Comparison of ENCODE assay signal across 8 mouse cellular contexts in the genomic region with DNA sequence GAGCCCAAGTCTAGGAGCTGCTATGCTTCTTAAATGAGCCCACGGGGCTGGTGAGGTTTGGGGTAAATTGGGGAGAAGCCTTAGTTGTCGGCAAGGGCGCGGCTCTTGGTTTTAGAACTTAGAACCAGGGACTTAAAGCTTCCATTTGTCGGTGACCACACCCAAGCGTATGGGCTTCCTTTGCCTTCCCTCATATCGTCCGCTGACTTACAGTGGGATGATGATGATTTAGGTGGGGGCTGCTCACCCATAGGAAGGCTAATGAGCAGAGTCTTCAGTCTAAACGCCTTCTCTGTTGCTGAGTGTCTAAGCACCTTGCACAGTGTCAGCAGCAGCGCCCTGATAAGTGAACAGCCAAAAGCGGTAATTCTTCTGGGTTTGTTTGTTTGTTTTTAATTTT. TPM values are rescaled to one million over a fixed set of nuclear protein-coding genes. Genes with fewer than 3 reads are reported as not detected.
DNase-seq lines count a peak whose midpoint lies in the region; ATAC-seq and TF ChIP-seq lines count a peak whose summit lies in the region.

No protein-coding gene starts in this region.

- DNase-seq in gastrocnemius, adult 2 months = no peak
- no peak for DNase-seq in gastrocnemius, postnatal 25 days
- no peak for DNase-seq in forebrain, postnatal 0 days
- DNase-seq in liver, embryonic 14.5 days (ENCODE audit: low read depth in 3 of 3, low spot score in 3 of 3) = no peak
- DNase-seq in right cerebral cortex, postnatal 4 days = no peak
- DNase-seq in kidney, adult 18-20 months = no peak
- DNase-seq in adrenal gland, postnatal 36 days = no peak

- TF ChIP-seq EP300 in liver, embryonic 14.5 days (IDR thresholded peaks at IDR 0.05; ENCODE audit: low read depth) = no peak

- WGBS in forebrain, postnatal 0 days = 10% methylated on average over 11 of the region's 11 CpGs
- whole genome bisulfite sequencing in liver, embryonic 14.5 days (ENCODE audit: insufficient replicate concordance) = 18% methylated on average over 11 of the region's 11 CpGs

- no peaks in the 10 kb centered on the region for H3K9me3 ChIP-seq in E14TG2a.4 (ENCODE audit: low read length)
- H3K9me3 ChIP-seq in forebrain, postnatal 0 days (ENCODE audit: low read length) = no peaks in the 10 kb centered on the region
- H3K9me3 ChIP-seq in liver, embryonic 14.5 days (ENCODE audit: control insufficient read depth, low read length) = no peaks in the 10 kb centered on the region

- H3K27ac ChIP-seq in gastrocnemius, adult 2 months = no peak overlapping the region
- peak overlapping the region; percentile 97 for H3K27ac ChIP-seq in forebrain, postnatal 0 days (ENCODE audit: low read depth, low read length)
- H3K27ac ChIP-seq in liver, embryonic 14.5 days = no peak overlapping the region

- no peak for TF ChIP-seq CTCF in gastrocnemius, adult 2 months (IDR thresholded peaks at IDR 0.05)
- TF ChIP-seq CTCF in E14TG2a.4 (conservative IDR thresholded peaks at IDR 0.05; ENCODE audit: low read length) = no peak
- TF ChIP-seq CTCF in forebrain, postnatal 0 days (IDR thresholded peaks at IDR 0.05; ENCODE audit: low read depth) = no peak
- no peak for TF ChIP-seq CTCF in liver, embryonic 14.5 days (IDR thresholded peaks at IDR 0.05; ENCODE audit: low read depth)

- intact Hi-C loops in gastrocnemius, adult 2 months (cut with DNase I) = no loop called here

- H3K36me3 ChIP-seq in E14TG2a.4 (ENCODE audit: insufficient read depth, low read length) = no peaks in the 10 kb centered on the region
- H3K36me3 ChIP-seq in forebrain, postnatal 0 days (ENCODE audit: insufficient read depth) = no peaks in the 10 kb centered on the region
- no peaks in the 10 kb centered on the region for H3K36me3 ChIP-seq in liver, embryonic 14.5 days (replicated peaks; ENCODE audit: control insufficient read depth, insufficient read depth, low read depth)

- H3K4me2 ChIP-seq in forebrain, postnatal 0 days (ENCODE audit: low read depth) = peak overlapping the region; percentile 71
- peak overlapping the region; percentile 28; the same call in 1 of the 2 replicates for H3K4me2 ChIP-seq in liver, embryonic 14.5 days (ENCODE audit: low read depth)

- peak overlapping the region; percentile 97 for H3K9ac ChIP-seq in forebrain, postnatal 0 days
- no peak overlapping the region for H3K9ac ChIP-seq in liver, embryonic 14.5 days (replicated peaks)

- peaks cover 66% of the 10 kb centered on the region for H3K27me3 ChIP-seq in E14TG2a.4 (ENCODE audit: insufficient read depth, low read length)
- no peaks in the 10 kb centered on the region for H3K27me3 ChIP-seq in forebrain, postnatal 0 days (ENCODE audit: insufficient read depth, low read length)
- H3K27me3 ChIP-seq in liver, embryonic 14.5 days (ENCODE audit: control insufficient read depth, insufficient read depth, low read length) = peaks cover 52% of the 10 kb centered on the region

- no peak for ATAC-seq in forebrain, postnatal 0 days
- ATAC-seq in liver, embryonic 14.5 days (ENCODE audit: insufficient read depth) = no peak

- H3K4me1 ChIP-seq in E14TG2a.4 (replicated peaks; ENCODE audit: low read depth, low read length) = peaks cover 40% of the 10 kb centered on the region
- H3K4me1 ChIP-seq in forebrain, postnatal 0 days (ENCODE audit: insufficient read depth) = peaks cover 8% of the 10 kb centered on the region; the same call in 1 of the 2 replicates
- no peaks in the 10 kb centered on the region for H3K4me1 ChIP-seq in liver, embryonic 14.5 days (replicated peaks; ENCODE audit: control insufficient read depth in 2 of 2, insufficient read depth in 2 of 2, low read length in 1 of 2)

- peak overlapping the region; percentile 82 for H3K4me3 ChIP-seq in gastrocnemius, adult 2 months
- H3K4me3 ChIP-seq in E14TG2a.4 (replicated peaks; ENCODE audit: low read length) = peak overlapping the region; percentile 81
- peak overlapping the region; percentile 83 for H3K4me3 ChIP-seq in forebrain, postnatal 0 days (ENCODE audit: low read depth, low read length)
- no peak overlapping the region for H3K4me3 ChIP-seq in liver, embryonic 14.5 days (ENCODE audit: insufficient read depth in 1 of 2, low read depth in 2 of 2, low read length in 2 of 2)

RNA-seq across cellular contexts. Expression of gene Dpysl5, which starts 2.3 kb away (rescaled TPM):
- 1 to 10 TPM in 1 of 2 experiments, under 1 TPM in 1; 0.98 to 2.9 TPM for total RNA-seq in gastrocnemius, adult 2 months (2021)
- total RNA-seq in gastrocnemius, postnatal 25 days (2021) = 1 to 10 TPM; 1.0 to 2.0 TPM
- total RNA-seq in forebrain, postnatal 0 days (2014; rRNA removed) = 274 and 315 TPM in 2 replicates
- 272 and 290 TPM in 2 replicates for polyA plus RNA-seq in forebrain, postnatal 0 days (2015; fragmentation: Nextera tagmentation; extraction: Ambion mirVana)
- 0.15 and 0.49 TPM in 2 replicates for polyA plus RNA-seq in liver, embryonic 14.5 days (2012; rRNA removed)
- 0.10 and 0.23 TPM in 2 replicates for polyA plus RNA-seq in liver, embryonic 14.5 days (2014; fragmentation: Nextera tagmentation; extraction: Ambion mirVana)
- total RNA-seq in adrenal gland, postnatal 36 days (2021) = 1 to 10 TPM in 1 of 2 experiments, under 1 TPM in 1; 0.86 to 1.1 TPM

RNA-seq across cellular contexts. Expression of gene Cenpa, which starts 47.1 kb away (rescaled TPM):
- total RNA-seq in gastrocnemius, adult 2 months (2021) = 1 to 10 TPM; 1.2 to 3.6 TPM
- 1 to 10 TPM; 3.2 to 6.5 TPM for total RNA-seq in gastrocnemius, postnatal 25 days (2021)
- 15.1 and 15.5 TPM in 2 replicates for total RNA-seq in forebrain, postnatal 0 days (2014; rRNA removed)
- polyA plus RNA-seq in forebrain, postnatal 0 days (2015; fragmentation: Nextera tagmentation; extraction: Ambion mirVana) = 42.4 and 45.5 TPM in 2 replicates
- polyA plus RNA-seq in liver, embryonic 14.5 days (2012; rRNA removed) = 116 and 122 TPM in 2 replicates
- 209 and 236 TPM in 2 replicates for polyA plus RNA-seq in liver, embryonic 14.5 days (2014; fragmentation: Nextera tagmentation; extraction: Ambion mirVana)
- 10 to 100 TPM; 10.2 to 11.9 TPM for total RNA-seq in adrenal gland, postnatal 36 days (2021)

Comparison
In these comparisons a context has a peak if more than half of its experiments do, and no peak if none do; other contexts are left out.
1. H3K4me3 ChIP-seq: peak in gastrocnemius, adult 2 months (single experiment), E14TG2a.4 (single experiment) and forebrain, postnatal 0 days (single experiment); none in liver, embryonic 14.5 days (0 of 2).
2. RNA of gene Dpysl5, which starts 2.3 kb away (total RNA-seq): 274 to 315 TPM in forebrain, postnatal 0 days; 0.98 to 2.9 TPM in gastrocnemius, adult 2 months, 1.0 to 2.0 TPM in gastrocnemius, postnatal 25 days and 0.86 to 1.1 TPM in adrenal gland, postnatal 36 days; every median in the first group is over 10 times any median in the second.